Mouse (Mus musculus) neural tube, embryonic 10.5 days (tissue): ENCODE data around the gene Atp6v0a4.

Source experiments
- DNase-seq: peaks from one replicate; pipeline ENCODE4 v3.0.0-alpha.2; 2017; ENCODE audit warnings: low spot score; ENCODE audit errors: extremely low spot score

Atp6v0a4 gene

DNA sequence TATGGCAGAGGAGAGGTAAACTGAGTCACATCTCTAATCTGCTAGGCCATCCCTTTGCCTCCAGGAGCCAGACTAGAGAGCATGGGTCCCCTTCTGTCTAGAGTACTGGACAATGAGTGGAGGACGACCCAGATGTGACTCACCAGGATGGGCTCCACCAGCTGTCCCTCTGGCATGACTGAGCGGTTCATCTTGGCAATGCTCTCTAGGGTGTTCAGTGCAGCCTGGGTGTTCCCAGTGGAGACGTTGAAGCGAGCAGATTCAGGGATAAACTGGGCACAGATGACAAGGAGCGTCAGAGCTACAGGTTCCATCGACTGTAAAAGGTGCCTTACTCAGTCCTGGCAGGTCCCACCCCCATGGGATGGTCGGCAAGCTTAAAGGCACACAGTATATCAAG lies 103.0 kb downstream of the Atp6v0a4 start:
- DNase-seq, result no peak

DNA sequence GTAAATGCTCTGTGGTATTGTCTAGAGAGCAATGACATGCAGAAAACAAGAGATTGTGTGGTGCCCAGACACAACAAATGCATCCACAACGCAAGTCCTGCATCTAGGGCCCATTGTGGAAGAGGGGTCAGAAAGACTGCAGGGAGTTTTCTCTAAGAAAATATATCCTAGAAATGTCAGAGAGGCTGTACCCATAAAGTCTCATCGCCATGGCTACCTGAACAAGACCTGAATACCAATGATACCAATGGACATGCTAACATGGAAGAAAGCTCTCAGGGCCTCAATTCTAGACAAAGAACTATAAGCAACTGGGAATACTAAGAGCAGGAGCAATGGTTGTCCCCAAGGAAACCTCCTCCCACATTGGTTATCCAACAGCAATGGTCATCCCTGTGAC lies 111.6 kb downstream of the Atp6v0a4 start:
- DNase-seq, result no peak

GRCm38 (mm10) chr6:38007459-38007858 lies 116.9 kb downstream of the Atp6v0a4 start:
- DNase-seq, result peak; percentile 53
